ENCODE assay signal across 15 mouse cellular contexts in genomic region chr4:99241674-99242073, GRCm38 (mm10). TPM values are rescaled to one million over a fixed set of nuclear protein-coding genes. Genes with fewer than 3 reads are reported as not detected.
DNase-seq lines count a peak whose midpoint lies in the region; TF ChIP-seq lines count a peak whose summit lies in the region.
"Had no signal": no experiment of that assay in that cellular context is flagged by ENCODE, and none has a peak within 500 bp of the region (broad histone marks: within the 10 kb centered on the region; RNA-seq: fewer than 3 reads in every experiment).

No protein-coding gene starts in this region.

- DNase-seq in layer of hippocampus, adult 2 months (ENCODE audit: low spot score in 2 of 2) = no peak
- no peak for DNase-seq in layer of hippocampus, adult 9-10 months (ENCODE audit: low spot score)
- peak; percentile 8 to 15 for DNase-seq in B cell, adult 2 months
- peak; percentile 81 for DNase-seq in ES-CJ7 (ENCODE audit: low read depth, low spot score)
- peak; percentile 1 for DNase-seq in induced T-regulatory cell, adult 2 months (ENCODE audit: low read depth)
- no peak for DNase-seq in cerebellum, postnatal 25 days
- no peak for DNase-seq in urinary bladder, postnatal 25 days (ENCODE audit: low spot score)
- DNase-seq: adrenal gland, adult 2 months; kidney, postnatal 25 days; midbrain, embryonic 14.5 days; retina, postnatal 1 day had no signal

- H3K4me3 ChIP-seq in layer of hippocampus, adult 2 months = no peak overlapping the region
- H3K4me3 ChIP-seq: heart, embryonic 13.5 days; lung, embryonic 15.5 days; neural tube, embryonic 12.5 days had no signal

- H3K27ac ChIP-seq in layer of hippocampus, adult 2 months = no peak overlapping the region
- H3K27ac ChIP-seq: heart, embryonic 13.5 days; hindbrain, embryonic 14.5 days; lung, embryonic 15.5 days; neural tube, embryonic 12.5 days had no signal

- TF ChIP-seq CTCF in layer of hippocampus, adult 2 months (conservative IDR thresholded peaks at IDR 0.05) = peak; percentile 67

RNA-seq across cellular contexts. Expression of gene Atg4c, which starts 47.9 kb away (rescaled TPM):
- 10 to 100 TPM; 37.7 to 39.7 TPM for total RNA-seq in layer of hippocampus, adult 2 months (2021)

RNA-seq across cellular contexts. Expression of gene Gm12689, which starts 54.0 kb away (rescaled TPM):
- total RNA-seq in layer of hippocampus, adult 2 months (2021) = under 1 TPM; 0.61 to 0.82 TPM

Comparison
In these comparisons a context has a peak if more than half of its experiments do, and no peak if none do; other contexts are left out.
1. DNase-seq: peak in B cell, adult 2 months (2 of 2), ES-CJ7 (single experiment) and induced T-regulatory cell, adult 2 months (single experiment); none in layer of hippocampus, adult 2 months (0 of 2), layer of hippocampus, adult 9-10 months (single experiment), cerebellum, postnatal 25 days (0 of 2) and urinary bladder, postnatal 25 days (single experiment).